ENCODE assay signal across 7 mouse cellular contexts in genomic region chrX:77796238-77796835, GRCm38 (mm10). TPM values are rescaled to one million over a fixed set of nuclear protein-coding genes. Genes with fewer than 3 reads are reported as not detected.
A peak's percentile ranks its signal among the peaks of the same experiment; 100 is the strongest.
DNase-seq lines count a peak whose midpoint lies in the region; ATAC-seq and TF ChIP-seq lines count a peak whose summit lies in the region.

TSS of gene Prkx (minus strand) at chrX:77796278.

- H3K79me2 ChIP-seq in CH12.LX (replicated peaks; ENCODE audit: control insufficient read depth, extremely low read depth, insufficient read depth, poor library complexity, severe bottlenecking), result peaks cover 31% of the 10 kb centered on the region

- WGBS in heart, embryonic 15.5 days, result 15% methylated on average over 18 of the region's 19 CpGs
- WGBS in kidney, postnatal 0 days, result 34% methylated on average over 17 of the region's 19 CpGs

- H3K4me1 ChIP-seq in CH12.LX (ENCODE audit: control insufficient read depth in 1 of 2, insufficient read depth in 2 of 2), result peaks cover 34 to 43% of the 10 kb centered on the region in 2 experiments
- peaks cover 3% of the 10 kb centered on the region; the same call in 1 of the 2 replicates for H3K4me1 ChIP-seq in heart, embryonic 15.5 days (replicated peaks)
- no peaks in the 10 kb centered on the region for H3K4me1 ChIP-seq in kidney, postnatal 0 days (replicated peaks; ENCODE audit: insufficient read depth, low read length)

- dilution Hi-C loops in CH12.LX (cut with MboI; ENCODE audit: extremely low pct_ligation_motif_present, extremely low pct_unique_long_range_greater_than_20kb, low sequenced_read_pairs), result no loop called here

- TF ChIP-seq EP300 in CH12.LX (IDR thresholded peaks at IDR 0.05; ENCODE audit: low read length), result peak; percentile 73

- no peaks in the 10 kb centered on the region for H3K27me3 ChIP-seq in CH12.LX (replicated peaks)
- H3K27me3 ChIP-seq in heart, embryonic 15.5 days, result no peaks in the 10 kb centered on the region
- H3K27me3 ChIP-seq in kidney, postnatal 0 days (ENCODE audit: insufficient read depth, low read length), result no peaks in the 10 kb centered on the region

- in situ Hi-C loops in CH12.LX (cut with MboI; ENCODE audit: low pct_ligation_motif_present, low pct_unique_long_range_greater_than_20kb, low sequenced_read_pairs), result loop anchor here (10.0 kb wide), 1 partner anchor 52 kb away; no protein-coding TSS in a partner anchor

- no peaks in the 10 kb centered on the region for H3K9me3 ChIP-seq in CH12.LX (replicated peaks; ENCODE audit: low read length)
- H3K9me3 ChIP-seq in heart, embryonic 15.5 days (replicated peaks), result no peaks in the 10 kb centered on the region
- H3K9me3 ChIP-seq in kidney, postnatal 0 days (replicated peaks; ENCODE audit: low read length), result no peaks in the 10 kb centered on the region

- H3K9ac ChIP-seq in CH12.LX (ENCODE audit: insufficient read depth, low read depth), result peak within 1 kb of the TSS; percentile 73
- H3K9ac ChIP-seq in heart, embryonic 15.5 days, result peak within 1 kb of the TSS; percentile 61
- peak within 1 kb of the TSS; percentile 63 for H3K9ac ChIP-seq in kidney, postnatal 0 days (ENCODE audit: low read depth, low read length)

- TF ChIP-seq POLR2A in CH12.LX (IDR thresholded peaks at IDR 0.05; ENCODE audit: low read depth, low read length), result no peak

- TF ChIP-seq CTCF in CH12.LX (conservative IDR thresholded peaks at IDR 0.05 in 1 of 2, IDR thresholded peaks at IDR 0.05 in 1 of 2; ENCODE audit: low read depth in 2 of 2, low read length in 2 of 2), result no peak
- TF ChIP-seq CTCF in kidney, postnatal 0 days (IDR thresholded peaks at IDR 0.05; ENCODE audit: low read depth), result no peak

- H3K27ac ChIP-seq in CH12.LX (ENCODE audit: insufficient read depth, low read depth), result peak within 1 kb of the TSS; percentile 94
- peak within 1 kb of the TSS; percentile 75 for H3K27ac ChIP-seq in heart, embryonic 15.5 days
- peak within 1 kb of the TSS; percentile 92 for H3K27ac ChIP-seq in kidney, postnatal 0 days

- no peak for TF ChIP-seq RAD21 in CH12.LX (IDR thresholded peaks at IDR 0.05; ENCODE audit: low read depth, low read length)

- peaks cover 0 to 8% of the 10 kb centered on the region in 2 experiments for H3K36me3 ChIP-seq in CH12.LX (replicated peaks in 1 of 2; ENCODE audit: control insufficient read depth in 1 of 2, insufficient read depth in 1 of 2, low read length in 1 of 2)
- no peaks in the 10 kb centered on the region for H3K36me3 ChIP-seq in heart, embryonic 15.5 days
- no peaks in the 10 kb centered on the region for H3K36me3 ChIP-seq in kidney, postnatal 0 days (ENCODE audit: insufficient read depth, low read length)

- H3K4me3 ChIP-seq in CH12.LX (replicated peaks in 1 of 3; ENCODE audit: low read depth in 2 of 3, low read length in 2 of 3, poor library complexity in 1 of 3), result peak within 1 kb of the TSS; percentile 58 to 81 (median 69)
- peak within 1 kb of the TSS; percentile 71 for H3K4me3 ChIP-seq in heart, embryonic 15.5 days
- H3K4me3 ChIP-seq in kidney, postnatal 0 days (replicated peaks; ENCODE audit: low read depth, low read length), result peak within 1 kb of the TSS; percentile 48

- peak; percentile 57 for DNase-seq in 3T3-L1 (ENCODE audit: low read depth, low spot score)
- DNase-seq in CH12.LX (ENCODE audit: extremely low read depth), result peak; percentile 83
- DNase-seq in embryo, embryonic 10 days (ENCODE audit: low spot score), result peak; percentile 56
- DNase-seq in kidney, postnatal 0 days (ENCODE audit: low spot score), result peak; percentile 58
- peak; percentile 1 for DNase-seq in spleen, adult 12 weeks (ENCODE audit: low spot score)

- ATAC-seq in heart, embryonic 15.5 days (replicated peaks; ENCODE audit: insufficient number of reproducible peaks, insufficient read depth, low FRiP score, low read depth), result peak; percentile 68
- ATAC-seq in kidney, postnatal 0 days (replicated peaks; ENCODE audit: low FRiP score, low read depth), result peak; percentile 81
- peak; percentile 51 for ATAC-seq in megakaryocyte, adult 5-6 weeks (ENCODE audit: poor library complexity, severe bottlenecking)

- peak within 1 kb of the TSS; percentile 45; the same call in 1 of the 2 replicates for H3K4me2 ChIP-seq in CH12.LX (ENCODE audit: insufficient read depth, low read depth, poor library complexity, severe bottlenecking)
- peak within 1 kb of the TSS; percentile 74 for H3K4me2 ChIP-seq in heart, embryonic 15.5 days
- H3K4me2 ChIP-seq in kidney, postnatal 0 days (ENCODE audit: low read length), result peak within 1 kb of the TSS; percentile 61

TF ChIP-seq in CH12.LX, 34 proteins besides CTCF, POLR2A, EP300 and RAD21:
- TF ChIP-seq NELFE (IDR thresholded peaks at IDR 0.05; ENCODE audit: low read depth, low read length) (no peak), ZNF384 (IDR thresholded peaks at IDR 0.05; ENCODE audit: low read depth, low read length) (no peak), SMC3 (IDR thresholded peaks at IDR 0.05; ENCODE audit: low read depth, low read length) (no peak), ZKSCAN1 (IDR thresholded peaks at IDR 0.05; ENCODE audit: borderline replicate concordance, low read depth, low read length) (no peak), MXI1 (IDR thresholded peaks at IDR 0.05; ENCODE audit: low read depth, low read length) (no peak; the same call in 1 of the 2 replicates), NRF1 (IDR thresholded peaks at IDR 0.05; ENCODE audit: low read depth, low read length) (peak; percentile 49; the same call in 1 of the 2 replicates), RCOR1 (conservative IDR thresholded peaks at IDR 0.05; ENCODE audit: low read depth, low read length) (0 out of 2 replicates have a peak, but pooled peaks have one; percentile 20), TBP (conservative IDR thresholded peaks at IDR 0.05; ENCODE audit: low read depth, low read length) (no peak), ELF1 (IDR thresholded peaks at IDR 0.05; ENCODE audit: low read depth, low read length) (no peak; the same call in 1 of the 2 replicates), IRF4 (IDR thresholded peaks at IDR 0.05; ENCODE audit: low read depth, low read length) (peak; percentile 46; the same call in 1 of the 2 replicates), PAX5 (IDR thresholded peaks at IDR 0.05; ENCODE audit: low read length) (no peak), TCF12 (IDR thresholded peaks at IDR 0.05; ENCODE audit: low read depth, low read length) (peak; percentile 97), MYC (IDR thresholded peaks at IDR 0.05; ENCODE audit: low read depth, low read length) (no peak), ZC3H11A (IDR thresholded peaks at IDR 0.05; ENCODE audit: low read depth, low read length) (no peak), CHD1 (IDR thresholded peaks at IDR 0.05; ENCODE audit: low read depth, low read length) (peak; percentile 85), E2F4 (IDR thresholded peaks at IDR 0.05; ENCODE audit: insufficient replicate concordance, low read depth, low read length) (no peak), CHD2 (IDR thresholded peaks at IDR 0.05; ENCODE audit: low read length) (no peak), KAT2A (IDR thresholded peaks at IDR 0.05; ENCODE audit: insufficient replicate concordance, low read length) (no peak), USF2 (conservative IDR thresholded peaks at IDR 0.05; ENCODE audit: low read depth, low read length) (no peak), JUND (conservative IDR thresholded peaks at IDR 0.05; ENCODE audit: low read depth, low read length) (no peak), SIN3A (IDR thresholded peaks at IDR 0.05; ENCODE audit: low read length) (no peak), UBTF (IDR thresholded peaks at IDR 0.05; ENCODE audit: low read depth, low read length) (no peak), JUN (IDR thresholded peaks at IDR 0.05; ENCODE audit: insufficient read depth, low read depth, low read length) (no peak), MAZ (IDR thresholded peaks at IDR 0.05; ENCODE audit: low read depth, low read length) (no peak), MEF2A (IDR thresholded peaks at IDR 0.05; ENCODE audit: borderline replicate concordance, low read depth, low read length) (peak; percentile 63; the same call in 1 of the 2 replicates), BHLHE40 (IDR thresholded peaks at IDR 0.05; ENCODE audit: low read depth, low read length) (peak; percentile 55; the same call in 1 of the 2 replicates), MAX (IDR thresholded peaks at IDR 0.05; ENCODE audit: low read length) (0 out of 2 replicates have a peak, but pooled peaks have one; percentile 26), MAFK (IDR thresholded peaks at IDR 0.05; ENCODE audit: insufficient replicate concordance, low read length) (no peak), ZMIZ1 (IDR thresholded peaks at IDR 0.05; ENCODE audit: low read depth, low read length) (no peak), POLR2AphosphoS2 (IDR thresholded peaks at IDR 0.05; ENCODE audit: low read depth, low read length) (no peak), ETS1 (conservative IDR thresholded peaks at IDR 0.05; ENCODE audit: low read depth, low read length) (peak; percentile 53; the same call in 1 of the 2 replicates), HCFC1 (IDR thresholded peaks at IDR 0.05; ENCODE audit: low read depth, low read length) (0 out of 2 replicates have a peak, but pooled peaks have one; percentile 41), USF1 (IDR thresholded peaks at IDR 0.05; ENCODE audit: low read depth, low read length) (no peak), GABPA (IDR thresholded peaks at IDR 0.05; ENCODE audit: insufficient replicate concordance, low read depth, low read length) (no peak)

RNA-seq across cellular contexts. Expression of gene Prkx, which starts in this region (rescaled TPM):
- total RNA-seq in CH12.LX (2012; rRNA removed), result 10.4 and 10.9 TPM in 2 replicates
- 11.5 and 13.0 TPM in 2 replicates for total RNA-seq in CH12.LX (2014; rRNA removed)
- 12.0 and 15.2 TPM in 2 replicates for polyA plus RNA-seq in CH12.LX (2012; ENCODE audit: insufficient read length, low read depth)
- 11.9 and 12.2 TPM in 2 replicates for polyA plus RNA-seq in heart, embryonic 15.5 days (2015; fragmentation: Nextera tagmentation; extraction: Ambion mirVana)
- 13.9 and 14.5 TPM in 2 replicates for polyA plus RNA-seq in kidney, postnatal 0 days (2015; fragmentation: Nextera tagmentation; extraction: Ambion mirVana)
- total RNA-seq in megakaryocyte, adult 5-6 weeks (2015), result 77.6 and 86.5 TPM in 2 replicates
- 43.4 and 45.0 TPM in 2 replicates for total RNA-seq in megakaryocyte, adult 5-6 weeks (2017)

Comparison
In these comparisons a context has a peak if more than half of its experiments do, and no peak if none do; other contexts are left out.
1. Peak in every context shown above with its lines: DNase-seq, ATAC-seq, H3K4me3 ChIP-seq and H3K27ac ChIP-seq.
2. DNase-seq: peak in every context shown above with its lines; median percentile 83 in CH12.LX; 58 in kidney, postnatal 0 days; 57 in 3T3-L1; 56 in embryo, embryonic 10 days; 1 in spleen, adult 12 weeks.